Mouse (Mus musculus): ENCODE measurements around the gene Fanca.
"Not testable (repeated sequence)": the region's sequence is repeated elsewhere in the genome, so short reads cannot be mapped to it uniquely, and the experiment has no call there.

Fanca gene

DNA sequence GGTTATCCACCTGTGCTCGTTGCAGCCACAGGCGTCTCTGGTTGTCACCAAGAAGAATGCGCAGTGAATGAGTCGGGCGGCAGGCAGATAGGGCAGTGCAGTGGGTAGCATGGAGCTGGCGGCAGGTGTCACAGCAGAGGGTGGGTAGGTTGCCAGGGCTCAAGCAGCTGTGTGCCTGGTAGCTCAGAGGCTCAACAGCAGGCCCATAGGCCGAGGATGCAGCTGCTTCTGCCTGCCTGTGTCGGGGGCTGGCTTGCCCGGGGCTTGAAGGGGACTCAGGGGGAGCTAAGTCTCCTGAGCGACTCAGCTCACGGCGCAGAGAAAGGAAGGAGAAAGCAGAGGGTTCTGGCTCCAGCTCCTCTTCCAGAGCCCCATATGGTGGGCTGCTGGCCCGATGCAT, 85.1 kb downstream of the Fanca start:
- DNase-seq (ENCODE audit: low spot score in 2 of 2): no peak

DNA sequence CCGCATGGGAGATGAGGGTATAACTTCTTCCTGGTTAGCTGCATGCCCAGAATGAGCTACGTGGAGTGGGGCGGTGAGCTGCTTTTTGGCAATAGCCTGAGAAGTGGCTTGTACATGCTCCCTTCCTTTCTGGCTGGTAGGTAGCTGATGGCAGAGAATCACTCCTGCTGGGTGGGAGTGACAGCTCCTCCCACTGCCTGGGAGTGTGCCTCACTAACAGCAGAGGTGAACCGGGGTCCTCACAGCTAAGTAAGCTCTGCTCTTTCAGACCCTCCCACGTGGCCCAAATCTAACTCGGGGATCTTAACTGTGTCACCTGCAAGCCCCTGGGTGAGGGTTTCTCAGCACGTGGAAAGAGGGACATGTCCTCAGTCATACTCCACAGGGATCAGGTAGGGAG, 85.8 kb downstream of the Fanca start:
- no peak for DNase-seq (ENCODE audit: low spot score in 2 of 2)

DNA sequence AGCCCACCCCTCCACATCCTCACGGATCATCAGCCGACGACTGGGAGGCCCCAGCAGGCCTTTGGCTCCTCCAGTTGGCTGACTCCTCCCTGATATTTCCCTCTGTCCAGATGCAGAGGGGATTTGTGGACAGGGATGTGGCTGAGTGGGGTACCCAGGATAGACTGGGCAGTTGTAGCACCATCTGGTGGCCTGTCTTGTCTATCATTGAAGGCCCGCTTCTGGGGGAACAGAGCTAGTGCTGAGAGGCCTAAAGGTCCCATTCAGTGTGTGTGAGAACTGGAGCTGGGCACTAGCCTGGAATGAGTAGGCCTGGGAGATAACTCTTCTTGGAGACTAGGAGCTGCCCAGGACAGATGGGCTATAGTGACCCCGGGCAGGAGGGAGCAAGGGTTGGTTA, 86.6 kb downstream of the Fanca start:
- DNase-seq (ENCODE audit: low spot score in 2 of 2): no peak

DNA sequence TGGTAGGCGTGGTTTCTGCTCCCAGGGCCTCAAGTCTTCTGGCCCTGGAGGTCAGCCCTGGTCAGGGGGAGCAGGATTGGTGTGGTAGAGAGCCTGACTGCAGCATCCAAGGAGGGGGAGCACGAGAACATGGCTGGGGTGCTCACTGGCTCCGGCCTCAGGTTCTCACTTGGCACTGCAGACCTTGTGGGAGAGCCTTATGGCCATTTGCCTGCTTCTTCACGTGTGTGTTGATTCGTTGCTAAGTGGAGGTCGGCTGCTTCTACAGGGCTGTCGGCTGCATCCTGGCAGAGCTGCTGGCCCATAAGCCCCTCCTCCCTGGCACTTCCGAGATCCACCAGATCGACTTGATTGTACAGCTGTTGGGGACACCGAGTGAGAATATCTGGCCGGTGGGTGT, 88.0 kb downstream of the Fanca start:
- DNase-seq (ENCODE audit: low spot score in 2 of 2): not testable (repeated sequence)

DNA sequence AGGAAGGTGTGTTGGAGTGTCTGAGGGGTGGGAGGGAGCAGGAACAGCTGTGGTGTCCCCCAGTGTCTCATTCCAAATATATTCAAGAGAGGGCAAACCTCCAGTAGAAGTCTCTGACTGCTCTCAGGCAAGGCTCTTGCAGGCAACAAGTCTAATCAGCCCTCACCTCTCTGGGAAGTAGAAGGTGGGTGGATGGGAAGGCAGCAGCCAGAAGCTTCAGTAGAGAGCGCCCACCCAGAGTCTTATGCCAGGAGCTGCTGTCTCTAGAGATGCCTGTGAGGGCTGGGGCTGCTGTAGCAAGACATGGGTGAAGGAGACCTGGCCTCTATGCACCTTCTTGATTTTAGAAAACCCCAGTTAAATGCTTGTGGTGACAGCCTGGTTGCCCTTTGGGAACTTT, 90.0 kb downstream of the Fanca start:
- peak in 1 of 2 experiments; percentile 62 for DNase-seq (ENCODE audit: low spot score in 2 of 2)

DNA sequence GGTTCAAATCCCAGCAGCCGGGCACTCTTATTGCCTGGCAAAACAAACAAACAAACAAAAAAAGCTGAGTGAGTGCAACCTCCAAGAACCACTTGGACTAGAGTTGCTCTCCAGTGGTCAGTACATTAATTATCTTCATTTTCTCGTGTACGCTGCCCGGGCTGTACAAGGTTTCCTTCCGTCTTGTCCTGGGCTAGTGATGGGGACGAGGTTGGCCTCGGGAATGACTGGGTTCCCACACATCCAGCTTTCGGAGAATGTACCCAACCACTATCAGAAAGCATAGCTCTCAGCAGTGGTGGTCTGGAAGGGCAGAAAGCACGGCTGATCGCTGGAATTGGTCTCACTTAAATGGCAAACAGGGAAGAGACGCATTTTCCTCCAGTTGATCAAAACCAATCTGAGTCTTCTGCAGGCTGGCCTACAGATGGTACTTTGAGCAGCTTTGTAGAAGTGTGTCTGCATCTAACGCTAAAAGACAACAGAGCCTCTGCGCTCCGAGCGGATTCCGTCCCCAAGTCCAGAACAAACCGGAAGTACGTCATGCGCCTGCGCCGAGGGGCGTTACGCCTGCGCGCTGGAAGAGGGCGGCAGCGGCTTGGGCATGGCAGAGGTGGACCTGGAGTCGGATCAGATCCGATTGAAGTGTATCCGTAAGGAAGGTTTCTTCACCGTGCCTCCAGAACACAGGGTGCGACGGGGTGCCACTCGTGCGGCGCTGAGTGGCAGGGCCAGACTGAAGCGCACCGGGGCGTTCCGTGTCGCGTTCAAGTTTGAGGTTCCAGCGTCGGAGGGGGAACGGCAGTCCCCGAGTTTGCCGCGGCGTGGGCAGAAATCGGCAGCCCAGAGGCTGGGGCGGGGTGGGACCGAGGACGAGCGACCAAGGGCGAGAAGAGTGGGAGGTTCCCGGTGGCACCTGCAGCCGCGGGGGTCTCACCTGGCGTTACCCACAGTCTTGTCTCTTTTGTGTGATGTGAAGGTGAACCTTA, 93.8 kb downstream of the Fanca start, which contains the start of gene Cdk10:
TSS of gene Cdk10 (plus strand) at position 565 of the 989 bp plus-strand sequence.
- DNase-seq (ENCODE audit: low spot score in 2 of 2): peak; percentile 91

DNA sequence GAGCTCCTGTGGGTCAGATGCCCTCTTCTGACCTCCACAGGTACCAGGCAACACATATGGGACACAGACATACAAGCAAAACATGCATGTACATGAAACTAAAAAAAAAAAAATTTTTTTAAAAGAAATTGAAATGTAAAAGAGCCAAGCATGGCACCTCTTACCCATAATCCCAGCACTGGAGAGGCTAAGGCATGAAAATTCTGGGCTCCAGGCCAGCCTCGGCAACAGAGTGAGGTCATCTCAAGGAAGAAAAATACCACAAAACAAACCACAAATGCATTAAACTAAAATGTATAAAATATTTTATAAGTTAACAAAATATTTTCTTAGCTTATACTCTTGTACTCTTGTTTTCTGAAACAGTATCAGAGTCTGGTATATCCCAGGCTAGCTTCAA, 97.5 kb downstream of the Fanca start:
- no peak for DNase-seq (ENCODE audit: low spot score in 2 of 2)

Data from right cerebral cortex, postnatal 36 days (tissue).